Mouse (Mus musculus) v-Abl transformed pro-B cells (cell line): ENCODE results near the gene Olfr314.
"Not testable (repeated sequence)": the region's sequence is repeated elsewhere in the genome, so short reads cannot be mapped to it uniquely, and the experiment has no call there.

Experiments used
- in situ Hi-C, 2 experiments: fragments of 400-800 bp; cut with MboI; formaldehyde crosslinking; loops; one replicate each; pipeline ENCODE4 v1.15.1; 2025; ENCODE audit not compliant: unreplicated experiment in 2 of 2

Olfr314 gene

GRCm38 (mm10) chr11:58829764-58830163, 47.0 kb downstream of the Olfr314 start:
- in situ Hi-C loops, result no loop called here

- in situ Hi-C loops, result not testable (repeated sequence)
Measured at GRCm38 (mm10) chr11:58832541-58832940, 49.8 kb downstream of the Olfr314 start.
